Mouse (Mus musculus): ENCODE data around the gene Retsat. TPM values are rescaled to one million over a fixed set of nuclear protein-coding genes. Genes with fewer than 3 reads are reported as not detected.

Retsat gene
- polyA plus RNA-seq, 1 experiment from 2014 or later = 6.3 TPM

DNA sequence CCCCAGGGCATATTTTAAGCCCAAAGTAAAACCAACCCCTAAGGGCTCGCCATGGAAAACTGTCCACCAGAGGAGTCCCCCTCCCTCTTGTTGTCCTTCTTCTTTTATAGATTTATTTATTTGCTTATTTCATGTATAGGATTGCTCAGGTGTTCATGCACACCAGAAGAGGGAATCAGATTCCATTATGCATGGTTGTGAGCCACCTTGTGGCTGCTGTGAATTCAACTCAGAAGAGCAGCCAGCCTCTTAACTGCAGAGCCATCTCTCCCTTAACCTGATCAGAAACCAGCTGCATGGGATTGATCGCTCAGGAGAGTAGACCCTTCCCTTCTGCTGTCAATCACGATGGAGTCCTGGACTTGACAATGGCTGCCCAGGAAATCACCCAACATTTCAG lies 38.7 kb downstream of the Retsat start:
- no peak for ATAC-seq (replicated peaks; ENCODE audit: low FRiP score)
- Histone ChIP-seq H3K36me3 (ENCODE audit: control insufficient read depth, insufficient read depth, low read length) (no peaks in the 10 kb centered on the region), H3K4me2 (ENCODE audit: low read depth, low read length, severe bottlenecking) (no peak overlapping the region), H3K4me3 (ENCODE audit: low read depth, low read length) (no peak overlapping the region), H3K9me3 (ENCODE audit: control insufficient read depth, low read length) (no peaks in the 10 kb centered on the region), H3K27ac (ENCODE audit: low read depth, low read length) (no peak overlapping the region), H3K9ac (ENCODE audit: low read length) (no peak overlapping the region), H3K4me1 (replicated peaks; ENCODE audit: control insufficient read depth, insufficient read depth, low read length) (no peaks in the 10 kb centered on the region), H3K27me3 (ENCODE audit: control insufficient read depth, insufficient read depth, low read length) (no peaks in the 10 kb centered on the region)
- WGBS = 89% methylated on average over 3 of the region's 3 CpGs
- no peak for DNase-seq (ENCODE audit: low spot score)

DNA sequence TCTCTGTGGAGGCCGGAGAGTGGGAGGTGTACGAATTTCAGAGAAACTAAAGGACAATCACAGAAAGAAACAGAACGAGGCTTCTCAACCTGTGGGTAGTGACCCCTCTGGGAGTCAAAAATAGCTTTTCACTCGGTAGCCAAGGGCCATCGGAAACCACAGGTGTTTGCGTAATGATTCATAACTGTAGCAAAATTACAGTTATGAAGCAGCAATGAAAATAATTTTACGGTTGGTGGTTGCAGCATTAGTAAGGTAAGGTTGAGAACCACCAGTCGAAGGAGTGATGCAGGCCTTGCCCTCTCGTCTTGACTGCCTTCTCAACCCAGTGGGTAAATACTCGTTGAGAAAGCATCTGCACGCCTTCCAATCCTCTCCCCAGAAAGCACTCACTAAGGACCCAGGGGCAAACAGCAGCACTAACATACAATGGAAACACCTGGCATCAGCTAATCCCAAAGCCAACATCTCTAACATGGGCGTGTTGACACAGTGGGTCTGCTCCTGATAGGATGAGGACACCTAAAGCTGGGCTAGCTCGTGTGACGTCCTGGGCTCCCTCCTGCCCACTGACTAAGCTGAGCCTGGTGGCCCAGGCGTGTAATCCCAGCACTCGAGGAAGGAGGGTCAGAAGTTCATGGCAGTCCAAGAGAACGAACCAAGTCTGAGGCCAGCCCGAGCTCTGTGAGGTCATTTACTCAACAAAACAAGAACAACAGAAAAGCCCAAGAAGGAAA lies 43.1 kb downstream of the Retsat start:
- Histone ChIP-seq H3K27ac (ENCODE audit: low read depth, low read length) (no peak overlapping the region), H3K36me3 (ENCODE audit: control insufficient read depth, insufficient read depth, low read length) (no peaks in the 10 kb centered on the region), H3K4me3 (ENCODE audit: low read depth, low read length) (no peak overlapping the region), H3K4me1 (replicated peaks; ENCODE audit: control insufficient read depth, insufficient read depth, low read length) (no peaks in the 10 kb centered on the region; the same call in 1 of the 2 replicates), H3K27me3 (ENCODE audit: control insufficient read depth, insufficient read depth, low read length) (no peaks in the 10 kb centered on the region), H3K9me3 (ENCODE audit: control insufficient read depth, low read length) (no peaks in the 10 kb centered on the region), H3K9ac (ENCODE audit: low read length) (no peak overlapping the region), H3K4me2 (ENCODE audit: low read depth, low read length, severe bottlenecking) (no peak overlapping the region)
- WGBS = 83% methylated on average over 18 of the region's 18 CpGs
- ATAC-seq (replicated peaks; ENCODE audit: low FRiP score) (no peak), DNase-seq (ENCODE audit: low spot score) (no peak)

DNA sequence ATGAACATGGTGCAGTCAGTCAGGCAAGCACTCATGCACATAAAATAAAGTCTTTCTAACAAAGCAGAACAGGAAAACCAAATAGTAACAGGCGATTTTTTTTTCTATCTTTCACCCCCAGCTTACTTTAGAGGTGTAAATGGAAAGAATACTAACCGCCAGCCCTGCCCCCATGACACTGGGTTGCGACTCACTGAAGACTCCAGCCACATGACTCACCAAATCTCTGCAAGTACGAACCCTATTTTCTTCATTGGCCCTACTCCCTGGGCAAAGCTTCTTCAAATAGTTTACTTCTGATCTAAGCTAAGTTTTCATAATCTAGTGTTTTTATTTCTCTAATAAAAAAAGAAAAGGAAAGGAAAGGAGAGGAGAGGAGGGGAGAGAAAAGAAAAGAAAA lies 46.3 kb downstream of the Retsat start:
- H3K4me3 ChIP-seq (ENCODE audit: low read depth, low read length) = no peak overlapping the region
- H3K36me3 ChIP-seq (ENCODE audit: control insufficient read depth, insufficient read depth, low read length) = no peaks in the 10 kb centered on the region
- H3K4me1 ChIP-seq (replicated peaks; ENCODE audit: control insufficient read depth, insufficient read depth, low read length) = peaks cover 3% of the 10 kb centered on the region
- WGBS = 80% methylated on average over 4 of the region's 4 CpGs
- H3K9me3 ChIP-seq (ENCODE audit: control insufficient read depth, low read length) = no peaks in the 10 kb centered on the region
- H3K9ac ChIP-seq (ENCODE audit: low read length) = no peak overlapping the region
- no peaks in the 10 kb centered on the region for H3K27me3 ChIP-seq (ENCODE audit: control insufficient read depth, insufficient read depth, low read length)
- no peak for ATAC-seq (replicated peaks; ENCODE audit: low FRiP score)
- DNase-seq (ENCODE audit: low spot score) = no peak
- H3K27ac ChIP-seq (ENCODE audit: low read depth, low read length) = no peak overlapping the region
- no peak overlapping the region for H3K4me2 ChIP-seq (ENCODE audit: low read depth, low read length, severe bottlenecking)

DNA sequence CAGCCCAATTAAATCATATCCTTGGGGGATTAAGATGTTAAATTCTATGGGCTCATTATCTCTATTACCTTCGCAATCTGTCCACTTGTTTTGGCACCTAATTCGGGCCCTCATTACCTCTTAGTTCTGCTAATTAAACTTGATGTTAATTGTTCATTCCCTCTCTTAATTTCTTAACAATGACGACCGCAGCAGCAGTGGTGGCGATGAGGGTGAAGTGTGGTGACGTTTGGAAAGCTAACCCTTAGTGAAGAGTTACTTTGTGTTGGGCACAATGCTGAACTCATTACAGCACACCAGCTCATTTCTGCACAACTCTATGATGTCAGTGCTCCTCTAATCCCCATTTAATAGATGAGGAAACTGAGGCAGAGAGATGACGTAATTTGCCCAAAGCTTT lies 47.1 kb downstream of the Retsat start:
- Histone ChIP-seq H3K27me3 (ENCODE audit: control insufficient read depth, insufficient read depth, low read length) (no peaks in the 10 kb centered on the region), H3K27ac (ENCODE audit: low read depth, low read length) (no peak overlapping the region), H3K4me2 (ENCODE audit: low read depth, low read length, severe bottlenecking) (no peak overlapping the region), H3K36me3 (ENCODE audit: control insufficient read depth, insufficient read depth, low read length) (no peaks in the 10 kb centered on the region), H3K9ac (ENCODE audit: low read length) (no peak overlapping the region), H3K9me3 (ENCODE audit: control insufficient read depth, low read length) (no peaks in the 10 kb centered on the region), H3K4me1 (replicated peaks; ENCODE audit: control insufficient read depth, insufficient read depth, low read length) (peaks cover 3% of the 10 kb centered on the region), H3K4me3 (ENCODE audit: low read depth, low read length) (no peak overlapping the region)
- DNase-seq (ENCODE audit: low spot score) (peak; percentile 64), ATAC-seq (replicated peaks; ENCODE audit: low FRiP score) (peak; percentile 93)
- WGBS = 48% methylated on average over 7 of the region's 7 CpGs

DNA sequence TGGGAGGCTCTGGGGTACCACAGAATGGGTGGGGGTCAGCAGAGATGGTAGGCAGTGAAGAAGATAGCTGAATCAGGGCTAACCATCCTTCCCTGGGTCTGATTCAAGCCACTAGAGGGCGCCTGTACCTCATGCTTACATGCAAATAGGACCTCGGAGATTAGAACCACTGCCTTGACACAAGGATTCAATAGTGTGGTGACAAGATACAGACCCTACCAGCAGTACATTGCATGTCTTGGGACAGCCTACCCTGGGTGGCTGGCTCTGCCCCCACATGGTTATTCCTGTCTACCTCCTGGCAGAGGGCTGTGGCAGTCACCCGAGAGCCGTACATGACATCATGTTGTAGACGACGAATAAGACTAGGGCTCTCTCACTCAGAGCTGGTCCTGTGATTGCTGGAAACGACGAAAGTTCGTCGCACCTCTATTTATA lies 49.1 kb downstream of the Retsat start:
- H3K4me1 ChIP-seq (replicated peaks; ENCODE audit: control insufficient read depth, insufficient read depth, low read length) = peaks cover 3% of the 10 kb centered on the region
- H3K9me3 ChIP-seq (ENCODE audit: control insufficient read depth, low read length) = no peaks in the 10 kb centered on the region
- H3K27ac ChIP-seq (ENCODE audit: low read depth, low read length) = no peak overlapping the region
- H3K36me3 ChIP-seq (ENCODE audit: control insufficient read depth, insufficient read depth, low read length) = no peaks in the 10 kb centered on the region
- no peak overlapping the region for H3K4me3 ChIP-seq (ENCODE audit: low read depth, low read length)
- no peak overlapping the region for H3K4me2 ChIP-seq (ENCODE audit: low read depth, low read length, severe bottlenecking)
- H3K27me3 ChIP-seq (ENCODE audit: control insufficient read depth, insufficient read depth, low read length) = no peaks in the 10 kb centered on the region
- DNase-seq (ENCODE audit: low spot score) (peak; percentile 79), ATAC-seq (replicated peaks; ENCODE audit: low FRiP score) (0 out of 2 replicates have a peak, but pooled peaks have one; percentile 19)
- WGBS = 65% methylated on average over 10 of the region's 10 CpGs
- no peak overlapping the region for H3K9ac ChIP-seq (ENCODE audit: low read length)

DNA sequence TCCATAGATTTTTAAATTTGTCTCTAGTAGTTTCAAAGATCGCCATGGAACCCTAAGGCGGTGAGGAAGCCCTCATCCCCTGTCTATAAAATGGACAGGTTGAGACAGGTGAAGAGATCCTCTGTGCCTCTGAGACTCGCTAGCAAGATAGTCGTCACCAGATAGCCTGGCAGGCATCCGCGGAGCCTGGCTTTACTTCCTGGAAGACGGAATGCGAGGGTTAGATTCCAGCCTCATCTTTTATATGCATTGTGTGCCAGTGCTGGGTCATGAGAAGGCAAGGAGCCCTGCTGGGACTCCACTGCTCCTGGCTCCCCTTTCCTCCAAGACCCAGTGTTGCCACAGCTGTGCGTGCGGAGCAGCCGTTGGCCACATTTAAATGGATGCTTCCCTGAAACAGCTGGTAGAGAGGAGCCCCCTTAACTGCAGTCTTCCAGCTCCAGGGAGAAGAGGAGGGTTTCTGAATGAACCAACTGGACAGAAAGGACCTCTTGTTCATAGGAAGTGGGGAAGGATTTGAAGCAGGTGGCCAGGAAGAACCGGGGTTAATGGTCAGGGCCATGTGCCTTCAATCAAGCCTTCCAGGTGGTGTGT lies 49.8 kb downstream of the Retsat start:
- Histone ChIP-seq H3K9ac (ENCODE audit: low read length) (no peak overlapping the region), H3K4me2 (ENCODE audit: low read depth, low read length, severe bottlenecking) (no peak overlapping the region), H3K9me3 (ENCODE audit: control insufficient read depth, low read length) (no peaks in the 10 kb centered on the region), H3K4me1 (replicated peaks; ENCODE audit: control insufficient read depth, insufficient read depth, low read length) (peaks cover 3% of the 10 kb centered on the region), H3K27me3 (ENCODE audit: control insufficient read depth, insufficient read depth, low read length) (no peaks in the 10 kb centered on the region), H3K4me3 (ENCODE audit: low read depth, low read length) (no peak overlapping the region), H3K27ac (ENCODE audit: low read depth, low read length) (no peak overlapping the region), H3K36me3 (ENCODE audit: control insufficient read depth, insufficient read depth, low read length) (no peaks in the 10 kb centered on the region)
- DNase-seq (ENCODE audit: low spot score) = no peak
- no peak for ATAC-seq (replicated peaks; ENCODE audit: low FRiP score)
- 71% methylated on average over 12 of the region's 12 CpGs for WGBS

DNA sequence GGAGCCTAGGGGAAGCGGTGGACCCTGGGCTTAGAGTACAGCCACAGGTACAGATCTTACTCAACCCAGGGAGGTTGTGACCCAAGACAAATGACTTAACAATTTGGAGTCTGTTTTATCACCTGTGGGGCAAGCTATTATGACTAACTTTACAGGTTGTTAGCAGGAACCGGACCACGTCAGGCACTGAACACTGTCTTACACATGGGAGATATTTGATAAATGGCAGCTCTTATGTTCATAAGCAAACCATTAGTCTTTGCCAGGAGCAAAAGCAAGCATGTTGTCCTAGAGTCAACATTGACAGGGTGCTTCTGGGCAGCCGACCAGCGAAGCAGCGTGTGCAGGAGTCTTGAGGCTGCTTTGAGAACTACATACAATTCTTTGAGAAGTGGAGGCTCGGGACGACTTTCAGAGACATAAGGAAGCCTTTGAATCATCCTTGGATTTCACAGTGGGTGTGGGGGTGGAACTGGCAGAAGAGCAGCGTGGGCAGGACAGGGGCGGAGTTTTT lies 52.1 kb downstream of the Retsat start:
- WGBS = 87% methylated on average over 10 of the region's 10 CpGs
- Histone ChIP-seq H3K4me3 (ENCODE audit: low read depth, low read length) (no peak overlapping the region), H3K9ac (ENCODE audit: low read length) (no peak overlapping the region), H3K4me2 (ENCODE audit: low read depth, low read length, severe bottlenecking) (no peak overlapping the region), H3K36me3 (ENCODE audit: control insufficient read depth, insufficient read depth, low read length) (no peaks in the 10 kb centered on the region), H3K27me3 (ENCODE audit: control insufficient read depth, insufficient read depth, low read length) (no peaks in the 10 kb centered on the region), H3K9me3 (ENCODE audit: control insufficient read depth, low read length) (no peaks in the 10 kb centered on the region), H3K27ac (ENCODE audit: low read depth, low read length) (no peak overlapping the region), H3K4me1 (replicated peaks; ENCODE audit: control insufficient read depth, insufficient read depth, low read length) (peaks cover 10% of the 10 kb centered on the region)
- ATAC-seq (replicated peaks; ENCODE audit: low FRiP score) (no peak), DNase-seq (ENCODE audit: low spot score) (no peak)

DNA sequence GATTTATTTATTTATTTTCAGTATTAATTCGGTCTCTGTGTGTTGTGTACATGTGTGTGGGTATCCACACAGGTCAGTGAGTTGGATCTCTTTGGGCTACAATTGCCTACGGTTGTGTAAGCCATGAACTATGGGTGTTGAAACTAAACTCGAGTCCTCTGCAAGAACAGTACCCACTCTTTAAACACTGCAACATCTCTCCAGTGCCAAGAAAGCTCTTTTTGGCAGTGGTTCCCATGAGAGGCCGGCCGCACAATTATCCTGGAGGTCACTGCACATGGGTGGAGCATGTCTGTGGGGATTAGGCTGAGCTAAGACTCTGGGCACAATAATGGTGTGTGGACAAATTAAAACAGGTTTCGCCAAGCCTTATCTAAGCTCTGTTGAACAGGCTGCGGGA lies 55.1 kb downstream of the Retsat start:
- H3K9ac ChIP-seq (ENCODE audit: low read length) = no peak overlapping the region
- ATAC-seq (replicated peaks; ENCODE audit: low FRiP score) = no peak
- H3K9me3 ChIP-seq (ENCODE audit: control insufficient read depth, low read length) = no peaks in the 10 kb centered on the region
- H3K4me1 ChIP-seq (replicated peaks; ENCODE audit: control insufficient read depth, insufficient read depth, low read length) = peaks cover 12% of the 10 kb centered on the region
- H3K27me3 ChIP-seq (ENCODE audit: control insufficient read depth, insufficient read depth, low read length) = no peaks in the 10 kb centered on the region
- no peaks in the 10 kb centered on the region for H3K36me3 ChIP-seq (ENCODE audit: control insufficient read depth, insufficient read depth, low read length)
- no peak overlapping the region for H3K27ac ChIP-seq (ENCODE audit: low read depth, low read length)
- H3K4me3 ChIP-seq (ENCODE audit: low read depth, low read length) = no peak overlapping the region
- DNase-seq (ENCODE audit: low spot score) = no peak
- H3K4me2 ChIP-seq (ENCODE audit: low read depth, low read length, severe bottlenecking) = no peak overlapping the region
- WGBS = 69% methylated on average over 7 of the region's 7 CpGs

DNA sequence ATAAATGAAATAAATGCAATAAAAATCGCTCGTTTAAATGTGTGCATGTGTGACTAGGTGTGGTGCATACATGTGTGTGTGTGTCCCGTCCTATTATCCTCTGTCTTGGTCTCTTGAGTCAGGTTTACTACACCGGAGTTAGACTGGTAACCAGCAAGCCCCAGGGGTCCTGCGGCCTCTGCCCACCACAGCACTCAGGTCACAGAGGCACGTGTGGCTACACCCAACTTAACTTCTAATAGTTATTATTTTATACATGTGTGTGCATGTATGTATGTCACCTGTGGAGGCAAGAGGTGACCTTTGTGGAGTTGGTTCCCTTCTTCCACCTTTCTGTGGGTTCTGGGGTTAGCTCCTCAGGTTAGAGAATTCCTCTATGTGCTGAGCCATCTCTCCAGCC lies 56.1 kb downstream of the Retsat start:
- H3K36me3 ChIP-seq (ENCODE audit: control insufficient read depth, insufficient read depth, low read length) = no peaks in the 10 kb centered on the region
- H3K27ac ChIP-seq (ENCODE audit: low read depth, low read length) = no peak overlapping the region
- 90% methylated on average over 6 of the region's 6 CpGs for WGBS
- H3K4me3 ChIP-seq (ENCODE audit: low read depth, low read length) = no peak overlapping the region
- no peak overlapping the region for H3K4me2 ChIP-seq (ENCODE audit: low read depth, low read length, severe bottlenecking)
- ATAC-seq (replicated peaks; ENCODE audit: low FRiP score) (no peak), DNase-seq (ENCODE audit: low spot score) (no peak)
- no peaks in the 10 kb centered on the region for H3K9me3 ChIP-seq (ENCODE audit: control insufficient read depth, low read length)
- H3K9ac ChIP-seq (ENCODE audit: low read length) = no peak overlapping the region
- no peaks in the 10 kb centered on the region for H3K27me3 ChIP-seq (ENCODE audit: control insufficient read depth, insufficient read depth, low read length)
- H3K4me1 ChIP-seq (replicated peaks; ENCODE audit: control insufficient read depth, insufficient read depth, low read length) = peaks cover 12% of the 10 kb centered on the region
